Mouse (Mus musculus) forebrain, embryonic 13.5 days (tissue): ENCODE results near the gene Efcab12. TPM values are rescaled to one million over a fixed set of nuclear protein-coding genes. Genes with fewer than 3 reads are reported as not detected.
"Not testable (repeated sequence)": the region's sequence is repeated elsewhere in the genome, so short reads cannot be mapped to it uniquely, and the experiment has no call there.

Experiments
- ATAC-seq: fragments of 200-750 bp; cut with Nextera tagmentation; 2 replicates; pipeline ENCODE4 v1.8.0; 2017
- H3K27ac ChIP-seq: fragments of 300-500 bp; sonication (generic); 2 replicates; pipeline ENCODE4 v1.5.1; 2015; ENCODE audit warnings: inconsistent platforms, mild to moderate bottlenecking, moderate library complexity
- H3K27me3 ChIP-seq: fragments of 300-500 bp; sonication (generic); 2 replicates; pipeline ENCODE4 v1.6.1; 2015; ENCODE audit warnings: mild to moderate bottlenecking, inconsistent platforms
- H3K36me3 ChIP-seq: fragments of 300-500 bp; sonication (generic); 2 replicates; pipeline ENCODE4 v1.6.1; 2015; ENCODE audit warnings: mild to moderate bottlenecking, inconsistent platforms; ENCODE audit not compliant: poor library complexity, severe bottlenecking
- H3K4me1 ChIP-seq: fragments of 300-500 bp; sonication (generic); 2 replicates; pipeline ENCODE4 v1.6.1; 2015; ENCODE audit warnings: inconsistent platforms
- H3K4me2 ChIP-seq: fragments of 300-500 bp; sonication (generic); 2 replicates; pipeline ENCODE4 v1.6.1; 2015; ENCODE audit warnings: inconsistent platforms, mild to moderate bottlenecking, moderate library complexity
- H3K4me3 ChIP-seq: fragments of 300-500 bp; sonication (generic); 2 replicates; pipeline ENCODE4 v1.5.1; 2015; ENCODE audit warnings: mild to moderate bottlenecking, inconsistent platforms
- H3K9ac ChIP-seq: fragments of 300-500 bp; sonication (generic); 2 replicates; pipeline ENCODE4 v1.6.1; 2015; ENCODE audit warnings: mild to moderate bottlenecking, inconsistent platforms
- H3K9me3 ChIP-seq: fragments of 300-500 bp; sonication (generic); replicated peaks from 2 replicates; pipeline ENCODE4 v1.6.1; 2016; ENCODE audit warnings: inconsistent platforms
- WGBS: fragments of 180-500 bp; shearing (Covaris S2); methylation state at CpG from one replicate; pipeline ENCODE4 v1.1.7; 2015; 5-methylcytosine and 5-hydroxymethylcytosine counted together
- polyA plus RNA-seq: library from polyadenylated mRNA; unstranded; fragments of >200 nt; fragmentation: Nextera tagmentation; extraction: Ambion mirVana; gene quantifications from 2 replicates; pipeline ENCODE4 v1.2.1, GENCODE M21; 2015

Efcab12 gene
- 1.7 and 1.9 TPM in 2 replicates for polyA plus RNA-seq

- peaks cover 9% of the 10 kb centered on the region; the same call in 1 of the 2 replicates for H3K4me1 ChIP-seq
- 2% methylated on average over 19 of the region's 19 CpGs for WGBS
- H3K27me3 ChIP-seq: no peaks in the 10 kb centered on the region
- H3K4me2 ChIP-seq: peak within 1 kb of the TSS; percentile 68
- no peaks in the 10 kb centered on the region for H3K9me3 ChIP-seq
- 0 out of 2 replicates have a peak within 1 kb of the TSS, but pooled peaks have one; percentile 54 for H3K27ac ChIP-seq
- peak within 1 kb of the TSS; percentile 41 for H3K4me3 ChIP-seq
- peak within 1 kb of the TSS; percentile 59 for H3K9ac ChIP-seq
- ATAC-seq: peak; percentile 97
- H3K36me3 ChIP-seq: peaks cover 17% of the 10 kb centered on the region
Measured at GRCm38 (mm10) chr6:115838161-115838597, at the start of gene Efcab12. Efcab12 (minus strand) TSS chr6:115838412.

DNA sequence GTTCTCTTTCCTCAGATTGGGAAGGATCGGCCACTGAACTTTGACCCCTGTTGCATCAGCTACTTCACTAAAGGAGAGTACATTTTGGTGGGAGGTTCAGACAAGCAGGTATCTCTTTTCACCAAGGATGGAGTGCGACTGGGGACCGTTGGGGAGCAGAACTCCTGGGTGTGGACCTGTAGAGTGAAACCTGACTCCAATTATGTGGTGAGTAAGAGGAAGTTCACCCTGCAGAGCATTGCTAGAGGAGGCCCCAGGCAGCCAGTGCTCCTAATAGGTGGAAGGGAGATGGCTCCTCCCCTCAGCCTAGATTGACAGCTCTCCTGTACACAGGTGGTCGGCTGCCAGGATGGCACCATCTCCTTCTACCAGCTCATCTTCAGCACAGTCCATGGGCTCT is 48.7 kb upstream of the Efcab12 start:
- ATAC-seq: no peak
- H3K9ac ChIP-seq: no peak overlapping the region
- WGBS: 80% methylated on average over 4 of the region's 4 CpGs
- no peak overlapping the region for H3K4me3 ChIP-seq
- H3K9me3 ChIP-seq: 0 out of 2 replicates have a peak, but pooled peaks cover 10% of the 10 kb centered on the region
- no peaks in the 10 kb centered on the region for H3K27me3 ChIP-seq
- peaks cover 39% of the 10 kb centered on the region for H3K36me3 ChIP-seq
- peaks cover 19% of the 10 kb centered on the region for H3K4me1 ChIP-seq
- no peak overlapping the region for H3K4me2 ChIP-seq
- no peak overlapping the region for H3K27ac ChIP-seq

DNA sequence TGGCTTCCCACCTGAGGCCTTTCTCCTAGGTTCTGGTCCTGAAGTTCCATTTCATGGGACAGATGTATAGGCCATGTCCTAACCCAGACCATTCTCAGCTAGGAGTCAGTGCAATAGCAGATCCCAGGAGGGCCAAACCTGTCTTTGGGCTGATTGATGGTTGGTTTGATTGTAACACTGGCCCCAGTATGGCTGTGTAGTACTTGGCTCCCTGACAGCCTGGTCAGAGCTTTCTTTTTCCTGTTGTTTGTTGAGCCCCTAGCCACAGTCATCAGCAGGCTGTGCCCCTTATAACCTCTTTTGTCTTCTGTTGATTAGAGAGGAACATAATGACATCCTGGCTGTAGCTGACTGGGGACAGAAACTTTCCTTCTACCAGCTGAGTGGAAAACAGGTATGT is 45.8 kb upstream of the Efcab12 start:
- no peak overlapping the region for H3K4me2 ChIP-seq
- H3K9me3 ChIP-seq: 0 out of 2 replicates have a peak, but pooled peaks cover 10% of the 10 kb centered on the region
- H3K4me3 ChIP-seq: no peak overlapping the region
- H3K27ac ChIP-seq: no peak overlapping the region
- H3K27me3 ChIP-seq: no peaks in the 10 kb centered on the region
- no peaks in the 10 kb centered on the region for H3K4me1 ChIP-seq
- ATAC-seq: no peak
- no peak overlapping the region for H3K9ac ChIP-seq
- peaks cover 57% of the 10 kb centered on the region for H3K36me3 ChIP-seq

DNA sequence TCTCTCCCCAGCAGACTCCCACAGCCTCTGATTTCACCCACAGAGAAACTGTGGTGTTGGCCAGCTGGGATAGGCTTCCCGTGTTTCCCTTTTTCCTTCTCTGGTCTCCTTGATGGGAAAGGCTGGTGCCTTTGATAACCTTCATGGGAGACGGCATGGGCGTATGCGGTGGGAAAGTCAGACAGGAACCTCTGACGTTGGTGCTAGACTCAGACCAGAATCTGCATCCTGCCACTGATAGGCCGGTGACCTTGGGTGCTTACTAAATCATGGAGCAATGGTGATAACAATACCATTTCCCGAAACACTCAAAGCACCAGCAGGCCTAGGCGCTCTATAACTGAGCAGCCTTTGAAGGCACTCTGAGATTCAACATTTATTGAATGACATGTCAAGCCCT is 42.5 kb upstream of the Efcab12 start:
- Histone ChIP-seq H3K27me3 (no peaks in the 10 kb centered on the region), H3K4me1 (no peaks in the 10 kb centered on the region), H3K27ac (no peak overlapping the region), H3K4me3 (no peak overlapping the region), H3K9ac (no peak overlapping the region), H3K4me2 (no peak overlapping the region), H3K9me3 (no peaks in the 10 kb centered on the region), H3K36me3 (peaks cover 46% of the 10 kb centered on the region)
- 92% methylated on average over 8 of the region's 8 CpGs for WGBS
- ATAC-seq: no peak

GRCm38 (mm10) chr6:115879736-115880135 is 41.5 kb upstream of the Efcab12 start:
- Histone ChIP-seq H3K36me3 (peaks cover 50% of the 10 kb centered on the region), H3K9me3 (no peaks in the 10 kb centered on the region), H3K9ac (no peak overlapping the region), H3K4me3 (no peak overlapping the region), H3K4me1 (no peaks in the 10 kb centered on the region), H3K27me3 (no peaks in the 10 kb centered on the region), H3K4me2 (no peak overlapping the region), H3K27ac (no peak overlapping the region)
- no peak for ATAC-seq
- 85% methylated on average over 6 of the region's 6 CpGs for WGBS

DNA sequence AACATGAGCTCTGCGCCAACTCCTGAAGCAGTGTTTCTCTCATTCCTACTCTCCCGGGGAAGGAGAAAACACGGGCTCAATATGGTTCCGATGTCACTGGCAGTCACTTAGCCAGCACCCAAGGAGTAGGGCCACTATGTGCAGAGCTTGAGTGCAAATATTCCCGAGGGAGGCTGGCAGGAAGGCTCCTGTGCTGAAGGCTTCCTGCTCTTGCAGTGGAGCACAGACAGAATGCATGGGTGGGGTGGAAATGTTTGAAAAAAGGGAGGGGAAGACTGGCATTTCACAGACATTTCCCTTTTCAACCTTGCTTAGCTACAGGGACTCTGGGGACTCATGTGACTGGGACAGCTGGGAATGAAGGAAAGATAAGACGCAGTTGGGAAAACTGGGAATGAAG is 40.5 kb upstream of the Efcab12 start:
- Histone ChIP-seq H3K9ac (no peak overlapping the region), H3K9me3 (no peaks in the 10 kb centered on the region), H3K36me3 (peaks cover 42% of the 10 kb centered on the region), H3K4me3 (no peak overlapping the region), H3K27ac (no peak overlapping the region), H3K27me3 (no peaks in the 10 kb centered on the region), H3K4me1 (no peaks in the 10 kb centered on the region), H3K4me2 (no peak overlapping the region)
- WGBS: 88% methylated on average over 6 of the region's 6 CpGs
- no peak for ATAC-seq

GRCm38 (mm10) chr6:115877239-115877638 is 39.0 kb upstream of the Efcab12 start:
- no peak for ATAC-seq
- Histone ChIP-seq H3K9me3 (no peaks in the 10 kb centered on the region), H3K9ac (no peak overlapping the region), H3K36me3 (peaks cover 42% of the 10 kb centered on the region), H3K27ac (no peak overlapping the region), H3K4me1 (no peaks in the 10 kb centered on the region), H3K27me3 (no peaks in the 10 kb centered on the region), H3K4me2 (no peak overlapping the region), H3K4me3 (no peak overlapping the region)
- WGBS: 88% methylated on average over 2 of the region's 2 CpGs

- H3K27me3 ChIP-seq, H3K4me3 ChIP-seq, H3K4me2 ChIP-seq, H3K9me3 ChIP-seq, H3K4me1 ChIP-seq, H3K9ac ChIP-seq, ATAC-seq, H3K27ac ChIP-seq, H3K36me3 ChIP-seq: not testable (repeated sequence)
- WGBS: no CpG with 5 or more reads among the region's 3 CpGs
Measured at GRCm38 (mm10) chr6:115871318-115871717, 33.1 kb upstream of the Efcab12 start.

- not testable (repeated sequence) for H3K4me2 ChIP-seq, H3K9ac ChIP-seq, ATAC-seq, H3K4me1 ChIP-seq, H3K27ac ChIP-seq, H3K4me3 ChIP-seq, H3K27me3 ChIP-seq, H3K9me3 ChIP-seq
- no CpG with 5 or more reads among the region's 3 CpGs for WGBS
- peaks cover 19% of the 10 kb centered on the region for H3K36me3 ChIP-seq
Measured at GRCm38 (mm10) chr6:115867157-115867556, 28.9 kb upstream of the Efcab12 start.

DNA sequence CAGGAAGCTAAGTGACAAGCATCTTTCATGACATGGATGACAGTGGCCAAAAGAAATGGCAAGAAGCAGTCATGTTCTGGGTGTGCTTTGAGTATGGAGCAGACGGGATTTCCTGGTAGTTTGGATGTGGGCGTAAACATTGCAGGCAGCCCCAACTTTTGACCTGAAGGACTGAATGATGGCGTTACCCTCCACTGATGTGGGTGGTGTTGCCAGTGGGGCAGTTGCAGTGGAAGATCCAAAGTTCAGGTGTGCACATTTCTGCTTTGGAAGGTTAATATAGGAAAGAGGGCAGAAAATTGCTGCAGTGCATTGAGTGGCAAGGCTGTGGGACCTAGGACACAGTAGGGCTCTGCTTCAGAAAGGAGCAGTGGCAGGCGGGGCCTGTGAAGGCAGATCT is 27.0 kb upstream of the Efcab12 start:
- 95% methylated on average over 4 of the region's 4 CpGs for WGBS
- H3K27me3 ChIP-seq: no peaks in the 10 kb centered on the region
- H3K27ac ChIP-seq: no peak overlapping the region
- H3K4me3 ChIP-seq: no peak overlapping the region
- no peaks in the 10 kb centered on the region for H3K4me1 ChIP-seq
- peaks cover 19% of the 10 kb centered on the region for H3K36me3 ChIP-seq
- H3K9ac ChIP-seq: no peak overlapping the region
- H3K9me3 ChIP-seq: no peaks in the 10 kb centered on the region
- ATAC-seq: no peak
- H3K4me2 ChIP-seq: no peak overlapping the region

DNA sequence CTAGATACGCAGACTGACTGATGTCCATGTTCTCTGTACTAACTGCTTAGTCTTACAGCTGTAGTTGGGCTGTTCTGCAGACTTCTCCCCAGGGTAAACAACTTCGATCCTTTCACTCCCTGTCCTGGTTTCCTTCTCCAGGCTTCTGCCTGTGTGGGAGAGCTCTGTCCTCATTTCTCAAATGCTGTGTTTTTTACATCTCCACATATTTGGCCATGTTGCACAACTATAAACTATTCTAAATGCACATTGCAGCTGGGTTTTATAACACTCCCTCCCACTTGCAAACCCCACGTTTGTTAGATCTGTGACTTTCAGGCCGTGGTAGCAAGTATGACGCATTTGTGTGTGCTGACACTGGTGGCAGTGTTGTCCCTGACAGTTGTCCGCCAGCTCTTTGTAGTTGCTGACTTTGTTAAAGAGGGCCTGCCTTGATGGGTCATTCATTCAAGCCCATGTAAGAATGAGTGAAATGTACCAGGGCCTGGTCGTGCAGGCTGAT is 25.2 kb upstream of the Efcab12 start:
- no peak overlapping the region for H3K4me2 ChIP-seq
- 78% methylated on average over 7 of the region's 7 CpGs for WGBS
- H3K27ac ChIP-seq: no peak overlapping the region
- ATAC-seq: no peak
- no peak overlapping the region for H3K9ac ChIP-seq
- peaks cover 19% of the 10 kb centered on the region for H3K36me3 ChIP-seq
- no peaks in the 10 kb centered on the region for H3K9me3 ChIP-seq
- H3K27me3 ChIP-seq: no peaks in the 10 kb centered on the region
- H3K4me3 ChIP-seq: no peak overlapping the region
- no peaks in the 10 kb centered on the region for H3K4me1 ChIP-seq

GRCm38 (mm10) chr6:115860027-115860556 is 21.9 kb upstream of the Efcab12 start:
- 77% methylated on average over 7 of the region's 7 CpGs for WGBS
- Histone ChIP-seq H3K4me2 (no peak overlapping the region), H3K4me3 (no peak overlapping the region), H3K4me1 (peaks cover 7% of the 10 kb centered on the region), H3K36me3 (peaks cover 13% of the 10 kb centered on the region), H3K27ac (no peak overlapping the region), H3K9me3 (no peaks in the 10 kb centered on the region), H3K9ac (no peak overlapping the region), H3K27me3 (no peaks in the 10 kb centered on the region)
- no peak for ATAC-seq

DNA sequence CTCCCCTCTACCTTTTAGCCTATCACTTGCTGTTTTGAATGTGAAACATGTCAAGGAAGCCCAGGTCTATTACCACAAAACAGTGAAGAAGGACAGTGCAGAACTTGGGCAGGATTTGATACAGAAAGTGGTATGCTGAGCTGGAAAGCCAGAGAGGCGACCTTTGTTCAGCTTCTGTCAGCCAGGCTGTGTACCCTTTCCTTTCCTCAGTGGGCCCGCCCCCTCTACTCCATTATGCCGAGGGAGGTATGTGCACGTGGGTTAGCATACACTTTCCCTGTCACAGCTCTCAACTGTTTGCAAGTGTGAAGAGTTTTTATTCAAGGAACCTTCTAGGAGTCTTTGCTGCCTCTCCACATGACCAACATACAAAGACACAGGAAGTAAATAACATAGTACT is 21.0 kb upstream of the Efcab12 start:
- 70% methylated on average over 4 of the region's 4 CpGs for WGBS

More for the DNA sequence above, 21.0 kb upstream of the Efcab12 start:
- Histone ChIP-seq H3K4me3 (no peak overlapping the region), H3K4me1 (peaks cover 7% of the 10 kb centered on the region), H3K36me3 (peaks cover 5% of the 10 kb centered on the region; the same call in 1 of the 2 replicates), H3K9ac (no peak overlapping the region), H3K9me3 (no peaks in the 10 kb centered on the region), H3K27me3 (no peaks in the 10 kb centered on the region), H3K4me2 (no peak overlapping the region), H3K27ac (no peak overlapping the region)
- ATAC-seq: no peak
